16 mouse cellular contexts compared by ENCODE assay signal in genomic region chr1:158221048-158221447, GRCm38 (mm10).
DNase-seq lines count a peak whose midpoint lies in the region; ATAC-seq and TF ChIP-seq lines count a peak whose summit lies in the region.
"Had no signal": no experiment of that assay in that cellular context is flagged by ENCODE, and none has a peak within 500 bp of the region (broad histone marks: within the 10 kb centered on the region; RNA-seq: fewer than 3 reads in every experiment).

No protein-coding gene starts in this region.

- dilution Hi-C loops in CH12.LX (cut with MboI; ENCODE audit: extremely low pct_ligation_motif_present, extremely low pct_unique_long_range_greater_than_20kb, low sequenced_read_pairs) = no loop called here

- no peak overlapping the region for H3K4me3 ChIP-seq in CH12.LX (replicated peaks in 1 of 3; ENCODE audit: low read depth in 2 of 3, low read length in 2 of 3, poor library complexity in 1 of 3)
- H3K4me3 ChIP-seq in midbrain, embryonic 13.5 days (replicated peaks) = no peak overlapping the region
- H3K4me3 ChIP-seq in kidney, embryonic 15.5 days (replicated peaks) = no peak overlapping the region
- H3K4me3 ChIP-seq: lung, embryonic 15.5 days had no signal

- no peak for TF ChIP-seq POLR2A in CH12.LX (IDR thresholded peaks at IDR 0.05; ENCODE audit: low read depth, low read length)

- H3K79me2 ChIP-seq in CH12.LX (replicated peaks; ENCODE audit: control insufficient read depth, extremely low read depth, insufficient read depth, poor library complexity, severe bottlenecking) = no peaks in the 10 kb centered on the region

- no peak for TF ChIP-seq RAD21 in CH12.LX (IDR thresholded peaks at IDR 0.05; ENCODE audit: low read depth, low read length)

- in situ Hi-C loops in CH12.LX (cut with MboI; ENCODE audit: low pct_ligation_motif_present, low pct_unique_long_range_greater_than_20kb, low sequenced_read_pairs) = no loop called here

- peak; percentile 10 to 17; a peak in 2 of 4 replicates for ATAC-seq in hematopoietic stem cell, adult 5-6 weeks (replicated peaks in 1 of 2; ENCODE audit: insufficient read depth in 1 of 2, low FRiP score in 2 of 2, low TSS enrichment in 1 of 2, low read depth in 1 of 2, poor library complexity in 2 of 2, severe bottlenecking in 2 of 2)
- ATAC-seq in midbrain, embryonic 13.5 days = peak; percentile 81
- ATAC-seq in kidney, embryonic 15.5 days (replicated peaks; ENCODE audit: low FRiP score) = no peak; the same call in 1 of the 2 replicates
- ATAC-seq: activated CD4-positive, CD25-positive, alpha-beta regulatory T cell, adult 4 months had no signal

- WGBS in midbrain, embryonic 13.5 days = 16% methylated on average over 4 of the region's 4 CpGs
- WGBS in kidney, embryonic 15.5 days = 43% methylated on average over 4 of the region's 4 CpGs

- TF ChIP-seq CTCF in CH12.LX (conservative IDR thresholded peaks at IDR 0.05 in 1 of 2, IDR thresholded peaks at IDR 0.05 in 1 of 2; ENCODE audit: low read depth in 2 of 2, low read length in 2 of 2) = no peak

- H3K27me3 ChIP-seq in CH12.LX (replicated peaks) = no peaks in the 10 kb centered on the region
- H3K27me3 ChIP-seq in midbrain, embryonic 13.5 days = no peaks in the 10 kb centered on the region
- no peaks in the 10 kb centered on the region for H3K27me3 ChIP-seq in kidney, embryonic 15.5 days
- H3K27me3 ChIP-seq: lung, embryonic 15.5 days had no signal

- no peaks in the 10 kb centered on the region for H3K9me3 ChIP-seq in CH12.LX (replicated peaks; ENCODE audit: low read length)
- no peaks in the 10 kb centered on the region for H3K9me3 ChIP-seq in midbrain, embryonic 13.5 days
- no peaks in the 10 kb centered on the region for H3K9me3 ChIP-seq in kidney, embryonic 15.5 days (replicated peaks)
- H3K9me3 ChIP-seq: lung, embryonic 15.5 days had no signal

- DNase-seq in CH12.LX (ENCODE audit: extremely low read depth) = peak; percentile 54
- DNase-seq in embryo, embryonic 11 days = peak; percentile 24
- no peak for DNase-seq in natural killer cell, adult 2 months (ENCODE audit: low spot score in 2 of 2)
- DNase-seq in frontal cortex, postnatal 14 days (ENCODE audit: low spot score in 2 of 2) = no peak
- no peak for DNase-seq in left cerebral cortex, adult 9 months (ENCODE audit: low spot score in 2 of 2)
- DNase-seq: cerebellum, adult 11-12 months; gastrocnemius, postnatal 36 days; heart, postnatal 36 days; kidney, adult 8-10 months had no signal

- 0 out of 2 replicates have a peak, but pooled peaks have one; percentile 9 for TF ChIP-seq EP300 in CH12.LX (IDR thresholded peaks at IDR 0.05; ENCODE audit: low read length)

- no peaks in the 10 kb centered on the region for H3K36me3 ChIP-seq in CH12.LX (replicated peaks in 1 of 2; ENCODE audit: control insufficient read depth in 1 of 2, insufficient read depth in 1 of 2, low read length in 1 of 2)
- no peaks in the 10 kb centered on the region for H3K36me3 ChIP-seq in midbrain, embryonic 13.5 days
- H3K36me3 ChIP-seq in kidney, embryonic 15.5 days = no peaks in the 10 kb centered on the region
- H3K36me3 ChIP-seq: lung, embryonic 15.5 days had no signal

- no peak overlapping the region for H3K4me2 ChIP-seq in CH12.LX (ENCODE audit: insufficient read depth, low read depth, poor library complexity, severe bottlenecking)
- no peak overlapping the region for H3K4me2 ChIP-seq in midbrain, embryonic 13.5 days (replicated peaks)
- H3K4me2 ChIP-seq in kidney, embryonic 15.5 days = no peak overlapping the region
- H3K4me2 ChIP-seq: heart, embryonic 11.5 days; liver, embryonic 11.5 days; lung, embryonic 15.5 days had no signal

- H3K4me1 ChIP-seq in CH12.LX (ENCODE audit: control insufficient read depth in 1 of 2, insufficient read depth in 2 of 2) = peaks cover 0 to 55% of the 10 kb centered on the region in 2 experiments; a peak in 2 of 4 replicates
- H3K4me1 ChIP-seq in midbrain, embryonic 13.5 days (replicated peaks) = peaks cover 16% of the 10 kb centered on the region
- no peaks in the 10 kb centered on the region; the same call in 1 of the 2 replicates for H3K4me1 ChIP-seq in kidney, embryonic 15.5 days
- H3K4me1 ChIP-seq: lung, embryonic 15.5 days had no signal

- no peak overlapping the region for H3K27ac ChIP-seq in CH12.LX (ENCODE audit: insufficient read depth, low read depth)
- peak overlapping the region; percentile 26; the same call in 1 of the 2 replicates for H3K27ac ChIP-seq in midbrain, embryonic 13.5 days
- H3K27ac ChIP-seq in kidney, embryonic 15.5 days = no peak overlapping the region
- H3K27ac ChIP-seq: lung, embryonic 15.5 days had no signal

- H3K9ac ChIP-seq in CH12.LX (ENCODE audit: insufficient read depth, low read depth) = no peak overlapping the region
- no peak overlapping the region for H3K9ac ChIP-seq in midbrain, embryonic 13.5 days (replicated peaks)
- no peak overlapping the region for H3K9ac ChIP-seq in kidney, embryonic 15.5 days
- H3K9ac ChIP-seq: lung, embryonic 15.5 days had no signal

TF ChIP-seq in CH12.LX, 34 proteins besides CTCF, POLR2A, EP300 and RAD21:
- TF ChIP-seq KAT2A (IDR thresholded peaks at IDR 0.05; ENCODE audit: insufficient replicate concordance, low read length) (no peak), IRF4 (IDR thresholded peaks at IDR 0.05; ENCODE audit: low read depth, low read length) (no peak), BHLHE40 (IDR thresholded peaks at IDR 0.05; ENCODE audit: low read depth, low read length) (peak; percentile 77), CHD2 (IDR thresholded peaks at IDR 0.05; ENCODE audit: low read length) (no peak), MXI1 (IDR thresholded peaks at IDR 0.05; ENCODE audit: low read depth, low read length) (no peak), PAX5 (IDR thresholded peaks at IDR 0.05; ENCODE audit: low read length) (no peak), ZKSCAN1 (IDR thresholded peaks at IDR 0.05; ENCODE audit: borderline replicate concordance, low read depth, low read length) (no peak), MAFK (IDR thresholded peaks at IDR 0.05; ENCODE audit: insufficient replicate concordance, low read length) (no peak)
TF ChIP-seq in CH12.LX: peak in this region for 1.

Comparison
In these comparisons a context has a peak if more than half of its experiments do, and no peak if none do; other contexts are left out.
1. DNase-seq: peak in CH12.LX (single experiment) and embryo, embryonic 11 days (single experiment); none in natural killer cell, adult 2 months (0 of 2), frontal cortex, postnatal 14 days (0 of 2) and left cerebral cortex, adult 9 months (0 of 2).